Mouse (Mus musculus): ENCODE measurements around the gene Arl14.
A peak's percentile ranks its signal among the peaks of the same experiment; 100 is the strongest.

DNA sequence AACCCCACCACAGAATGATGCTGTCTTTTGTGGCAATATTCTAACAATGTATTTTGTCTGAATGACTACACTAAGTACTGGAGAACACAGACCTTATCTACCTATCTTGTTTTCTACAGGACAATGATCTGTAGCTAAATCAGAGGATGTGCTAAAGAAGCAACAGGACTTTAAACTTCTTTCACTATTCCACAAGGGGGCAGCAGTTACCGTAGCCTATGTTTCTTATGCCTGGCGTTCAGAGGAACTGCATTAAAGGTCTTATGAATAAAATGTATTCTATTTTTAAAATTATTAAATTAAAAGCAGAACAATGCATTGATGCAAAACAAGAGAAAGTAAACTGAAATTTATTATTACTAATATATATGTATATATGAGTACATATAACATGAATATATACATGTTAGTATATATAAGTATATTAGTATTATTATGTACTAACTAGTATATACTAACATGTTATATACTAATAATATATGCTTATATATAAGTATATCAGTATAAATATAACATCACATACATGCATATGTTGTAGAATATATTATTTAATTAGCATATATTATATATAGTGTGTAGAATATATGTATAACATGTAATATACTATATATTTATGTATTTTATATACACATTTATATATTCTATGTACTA, 35.0 kb downstream of the Arl14 start:
- TF ChIP-seq CTCF (IDR thresholded peaks at IDR 0.05; ENCODE audit: low read depth, low read length) (peak; percentile 49), POLR2A (IDR thresholded peaks at IDR 0.05; ENCODE audit: extremely low read depth, insufficient read depth, low read length) (no peak)

Measured in liver, adult 2 months (tissue).